Mouse (Mus musculus) embryonic facial prominence, embryonic 10.5 days (tissue): ENCODE measurements around the gene Zfp518a. TPM values are rescaled to one million over a fixed set of nuclear protein-coding genes. Genes with fewer than 3 reads are reported as not detected.

Experiments used
- DNase-seq: peaks from one replicate; pipeline ENCODE4 v3.0.0-alpha.2; 2017; ENCODE audit warnings: low spot score
- H3K27ac ChIP-seq: fragments of 300-500 bp; sonication (generic); replicated peaks from 2 replicates; pipeline ENCODE4 v1.5.1; 2016; ENCODE audit warnings: mild to moderate bottlenecking
- H3K27me3 ChIP-seq: fragments of 300-500 bp; sonication (generic); replicated peaks from 2 replicates; pipeline ENCODE4 v1.6.1; 2016; ENCODE audit warnings: low read depth, mild to moderate bottlenecking; ENCODE audit not compliant: poor library complexity, severe bottlenecking
- H3K36me3 ChIP-seq: fragments of 300-500 bp; sonication (generic); replicated peaks from 2 replicates; pipeline ENCODE4 v1.6.1; 2016; ENCODE audit warnings: mild to moderate bottlenecking, moderate library complexity
- H3K4me1 ChIP-seq: fragments of 300-500 bp; sonication (generic); 2 replicates; pipeline ENCODE4 v1.6.1; 2016
- H3K4me3 ChIP-seq: fragments of 300-500 bp; sonication (generic); 2 replicates; pipeline ENCODE4 v1.5.1; 2016; ENCODE audit warnings: mild to moderate bottlenecking, moderate library complexity
- H3K9me3 ChIP-seq: fragments of 300-500 bp; sonication (generic); 2 replicates; pipeline ENCODE4 v1.6.1; 2016; ENCODE audit warnings: mild to moderate bottlenecking
- WGBS: fragments of 180-500 bp; shearing (Covaris S2); methylation state at CpG from one replicate; pipeline ENCODE4 v1.1.7; 2016; 5-methylcytosine and 5-hydroxymethylcytosine counted together
- polyA plus RNA-seq: library from polyadenylated mRNA; unstranded; fragments of >200 nt; fragmentation: Nextera tagmentation; extraction: Ambion mirVana; gene quantifications from 2 replicates; pipeline ENCODE4 v1.2.1, GENCODE M21; 2016

Gene Zfp518a
- polyA plus RNA-seq, 1 experiment from 2014 or later = 13.4 TPM

DNA sequence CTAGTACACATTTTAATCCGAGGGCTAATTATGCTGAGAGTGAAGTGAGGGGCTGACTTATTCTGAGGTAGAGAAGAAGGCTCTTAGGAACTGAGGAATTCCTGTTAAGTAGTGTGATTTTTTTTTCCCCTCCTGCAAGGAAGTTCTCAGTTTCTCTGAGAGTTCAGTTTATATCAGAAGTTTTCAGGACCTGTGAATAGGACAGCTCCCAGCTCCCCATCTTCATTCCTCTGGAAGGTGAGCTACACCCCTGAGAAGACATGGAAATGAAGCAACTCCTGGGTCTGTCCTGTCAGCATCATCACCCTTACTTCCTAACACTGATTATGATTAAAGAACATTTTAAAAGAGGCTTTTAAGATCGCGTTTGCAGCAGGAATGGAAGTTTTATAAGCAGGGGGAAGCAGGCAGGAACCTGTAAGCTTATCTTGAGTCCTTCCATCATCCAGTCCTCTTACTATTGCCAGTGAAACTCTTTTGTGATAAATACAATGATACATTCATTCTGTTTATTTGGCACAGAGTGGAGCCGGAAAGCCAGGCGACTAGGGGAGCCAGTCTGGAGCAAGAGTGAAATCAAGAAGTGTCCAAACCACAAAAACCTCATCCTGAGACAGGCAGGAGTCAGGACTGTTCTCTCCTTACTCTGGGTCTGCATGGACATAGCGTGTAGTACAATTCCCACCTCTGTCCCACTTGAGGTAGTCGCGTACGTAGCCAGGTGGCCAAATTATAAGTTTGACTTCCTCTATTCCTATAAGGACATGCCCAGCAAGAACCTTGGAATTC lies 37.3 kb downstream of the Zfp518a start:
- Histone ChIP-seq H3K4me3 (no peak overlapping the region), H3K4me1 (no peaks in the 10 kb centered on the region; the same call in 1 of the 2 replicates), H3K36me3 (no peaks in the 10 kb centered on the region), H3K9me3 (no peaks in the 10 kb centered on the region), H3K27ac (no peak overlapping the region), H3K27me3 (no peaks in the 10 kb centered on the region)
- 71% methylated on average over 9 of the region's 9 CpGs for WGBS
- DNase-seq = no peak

- Histone ChIP-seq H3K4me3 (no peak overlapping the region), H3K4me1 (no peaks in the 10 kb centered on the region; the same call in 1 of the 2 replicates), H3K27ac (no peak overlapping the region), H3K27me3 (no peaks in the 10 kb centered on the region), H3K9me3 (peaks cover 8% of the 10 kb centered on the region; the same call in 1 of the 2 replicates), H3K36me3 (no peaks in the 10 kb centered on the region)
- 36% methylated on average over 8 of the region's 8 CpGs for whole genome bisulfite sequencing
- no peak for DNase-seq
Measured at GRCm38 (mm10) chr19:40935376-40935775, 40.9 kb downstream of the Zfp518a start.

DNA sequence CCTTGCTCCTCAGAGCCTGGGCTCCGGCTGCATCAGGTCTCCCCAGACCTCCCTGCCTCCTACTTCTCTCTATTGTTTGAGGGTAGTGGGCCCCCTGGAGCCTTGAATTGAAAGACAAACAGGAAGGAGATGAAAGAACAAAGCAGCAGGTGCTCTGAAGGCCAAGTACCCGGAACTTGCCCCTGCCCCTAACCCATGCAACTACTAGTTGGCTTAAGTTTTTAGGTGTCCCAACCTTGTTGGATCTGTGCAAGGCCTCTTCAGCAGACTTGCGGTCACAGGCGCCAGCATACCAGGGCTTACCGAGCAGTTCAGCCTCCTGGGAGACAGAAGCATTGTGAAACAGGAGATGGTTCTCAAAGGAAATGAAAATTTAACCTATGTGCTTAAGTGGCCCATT lies 41.5 kb downstream of the Zfp518a start:
- WGBS = 37% methylated on average over 5 of the region's 5 CpGs

DNA sequence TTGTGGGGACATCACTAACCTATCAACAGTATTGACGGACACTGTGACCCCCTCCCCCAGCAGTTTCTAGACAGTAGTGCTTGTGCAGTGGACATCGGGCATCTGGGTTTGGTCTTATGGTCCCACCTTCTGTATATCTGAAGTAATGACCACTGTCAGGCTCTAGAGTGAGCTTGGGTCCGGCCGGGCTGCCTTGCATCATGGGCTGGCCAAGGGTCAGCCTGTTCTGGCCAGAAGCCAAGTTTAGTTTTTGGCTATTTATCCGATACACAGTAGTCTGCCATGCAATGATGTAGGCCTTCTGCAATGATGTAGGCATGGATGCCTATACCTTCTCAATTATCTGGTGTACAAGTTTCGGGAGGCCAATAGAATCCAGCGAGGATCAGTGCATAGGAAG lies 49.0 kb downstream of the Zfp518a start:
- 91% methylated on average over 7 of the region's 7 CpGs for WGBS
- Histone ChIP-seq H3K27ac (no peak overlapping the region), H3K4me1 (peaks cover 7% of the 10 kb centered on the region; the same call in 1 of the 2 replicates), H3K36me3 (no peaks in the 10 kb centered on the region), H3K9me3 (peaks cover 8% of the 10 kb centered on the region; the same call in 1 of the 2 replicates), H3K4me3 (no peak overlapping the region), H3K27me3 (no peaks in the 10 kb centered on the region)
- no peak for DNase-seq

More for the DNA sequence above, 41.5 kb downstream of the Zfp518a start:
- no peak for DNase-seq
- Histone ChIP-seq H3K27me3 (no peaks in the 10 kb centered on the region), H3K36me3 (no peaks in the 10 kb centered on the region), H3K4me1 (no peaks in the 10 kb centered on the region; the same call in 1 of the 2 replicates), H3K27ac (no peak overlapping the region), H3K4me3 (no peak overlapping the region), H3K9me3 (peaks cover 8% of the 10 kb centered on the region; the same call in 1 of the 2 replicates)

- DNase-seq = no peak
- no peaks in the 10 kb centered on the region for H3K27me3 ChIP-seq
- peaks cover 4% of the 10 kb centered on the region; the same call in 1 of the 2 replicates for H3K4me1 ChIP-seq
- 86% methylated on average over 4 of the region's 4 CpGs for WGBS
- no peak overlapping the region for H3K27ac ChIP-seq
- no peaks in the 10 kb centered on the region for H3K9me3 ChIP-seq
- no peaks in the 10 kb centered on the region for H3K36me3 ChIP-seq
- H3K4me3 ChIP-seq = no peak overlapping the region
Measured at GRCm38 (mm10) chr19:40946937-40947577, 52.6 kb downstream of the Zfp518a start.

GRCm38 (mm10) chr19:40958981-40959380 lies 64.5 kb downstream of the Zfp518a start:
- no peak for DNase-seq
- Histone ChIP-seq H3K4me3 (no peak overlapping the region), H3K36me3 (no peaks in the 10 kb centered on the region), H3K4me1 (peaks cover 1% of the 10 kb centered on the region; the same call in 1 of the 2 replicates), H3K27me3 (no peaks in the 10 kb centered on the region; the same call in 1 of the 2 replicates), H3K9me3 (no peaks in the 10 kb centered on the region), H3K27ac (no peak overlapping the region)
- 29% methylated on average over 1 of the region's 1 CpGs for WGBS

DNA sequence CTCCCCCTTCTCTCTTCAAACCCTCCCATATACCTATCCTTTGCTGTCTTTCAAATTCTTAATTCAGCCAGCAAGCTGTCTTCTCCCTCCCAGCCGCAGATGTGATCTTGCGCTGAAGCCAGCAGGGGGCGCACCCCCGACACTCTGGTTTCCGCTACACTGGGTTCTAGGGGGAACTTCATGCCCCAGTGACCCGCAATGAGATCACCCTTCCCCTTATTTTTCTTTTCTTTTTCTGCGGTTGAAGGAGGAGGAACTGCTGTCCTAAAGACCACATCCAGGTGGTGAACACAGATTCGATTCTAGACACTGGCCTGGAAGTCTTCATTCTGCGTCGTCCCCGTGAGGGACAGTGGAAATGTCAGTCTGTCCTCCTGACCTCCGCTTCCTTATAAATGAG lies 68.5 kb downstream of the Zfp518a start:
- Histone ChIP-seq H3K4me1 (peaks cover 4% of the 10 kb centered on the region; the same call in 1 of the 2 replicates), H3K4me3 (no peak overlapping the region), H3K36me3 (no peaks in the 10 kb centered on the region), H3K9me3 (no peaks in the 10 kb centered on the region), H3K27me3 (no peaks in the 10 kb centered on the region; the same call in 1 of the 2 replicates), H3K27ac (no peak overlapping the region)
- 52% methylated on average over 12 of the region's 12 CpGs for WGBS
- DNase-seq = peak; percentile 66

DNA sequence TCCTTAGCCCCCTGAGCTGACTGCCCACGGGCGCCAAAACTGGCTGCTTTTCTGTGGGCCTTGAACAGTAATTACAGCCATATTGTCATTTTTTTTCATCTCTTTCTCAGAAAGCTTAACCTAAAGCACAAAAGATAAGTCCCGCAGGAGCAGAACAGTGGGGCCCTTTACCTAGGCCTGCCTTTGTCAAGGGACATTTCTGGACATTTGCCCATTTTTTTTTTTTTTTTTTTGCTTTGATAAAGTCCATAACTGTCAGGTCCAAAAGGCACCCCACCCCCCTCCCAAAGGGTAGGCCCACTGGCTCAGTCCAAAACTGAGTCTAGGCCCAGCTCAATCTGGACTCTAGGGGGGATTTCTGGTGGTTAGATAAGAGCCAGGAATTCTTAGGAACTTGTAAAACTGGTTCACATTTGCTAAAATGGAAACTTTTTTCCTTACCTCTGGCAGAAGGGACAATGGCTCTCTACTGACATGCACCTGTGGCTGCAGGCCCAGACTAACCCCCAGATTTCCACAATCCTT lies 69.9 kb downstream of the Zfp518a start:
- no peaks in the 10 kb centered on the region for H3K9me3 ChIP-seq

DNA sequence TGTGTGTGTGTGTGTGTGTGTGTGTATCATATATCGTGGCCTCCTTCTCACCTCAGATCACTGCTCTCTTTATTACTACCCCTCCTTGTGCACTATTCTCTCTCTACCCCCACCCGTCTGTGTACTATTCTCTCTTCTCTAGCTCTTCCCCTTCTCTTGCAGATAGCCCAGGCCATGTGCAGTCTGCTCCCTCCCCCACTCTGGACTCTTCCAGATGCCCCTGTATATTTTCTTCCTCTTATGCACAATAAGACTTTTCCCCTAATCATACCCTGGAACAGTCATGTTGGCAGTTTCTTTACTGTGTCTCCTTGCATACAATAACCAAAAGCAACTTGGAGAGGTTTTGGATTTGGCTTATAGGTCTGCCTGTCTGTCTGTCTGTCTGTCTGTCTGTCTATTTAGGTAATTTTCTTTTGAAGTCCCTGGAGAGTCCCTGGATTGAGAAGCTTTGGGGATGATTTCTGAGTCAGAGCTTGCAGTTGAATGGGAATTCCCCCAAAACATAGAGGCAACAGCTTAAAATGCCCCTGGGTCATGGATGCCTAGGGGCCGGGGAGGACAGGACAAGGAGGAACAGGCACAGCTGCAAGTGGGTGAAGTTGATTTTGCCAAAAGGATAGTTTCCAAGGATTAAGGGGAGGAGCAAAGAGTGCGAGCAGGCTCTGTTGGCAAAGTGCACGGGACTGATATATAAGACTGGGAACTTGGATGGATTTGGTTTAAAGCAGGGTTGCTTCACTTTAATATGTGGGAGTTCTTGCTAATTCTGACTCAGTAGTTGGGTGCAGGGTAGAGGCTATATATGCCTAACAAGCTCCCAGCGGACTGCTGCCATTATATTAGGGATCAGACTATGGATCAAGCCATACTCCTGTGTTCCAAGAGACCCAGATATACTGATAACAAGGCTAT lies 70.7 kb downstream of the Zfp518a start:
- Histone ChIP-seq H3K4me1 (0 out of 2 replicates have a peak, but pooled peaks cover 4% of the 10 kb centered on the region), H3K36me3 (no peaks in the 10 kb centered on the region), H3K9me3 (no peaks in the 10 kb centered on the region), H3K27me3 (no peaks in the 10 kb centered on the region), H3K27ac (no peak overlapping the region), H3K4me3 (no peak overlapping the region)
- no peak for DNase-seq
- 79% methylated on average over 6 of the region's 6 CpGs for whole genome bisulfite sequencing

More for the DNA sequence above, 69.9 kb downstream of the Zfp518a start:
- Histone ChIP-seq H3K4me3 (no peak overlapping the region), H3K36me3 (no peaks in the 10 kb centered on the region), H3K27me3 (no peaks in the 10 kb centered on the region; the same call in 1 of the 2 replicates), H3K27ac (no peak overlapping the region), H3K4me1 (0 out of 2 replicates have a peak, but pooled peaks cover 4% of the 10 kb centered on the region)
- 78% methylated on average over 3 of the region's 3 CpGs for WGBS
- no peak for DNase-seq
